Mouse (Mus musculus) heart, adult 2 months (tissue): ENCODE measurements around the gene Rmnd5b. TPM values are rescaled to one million over a fixed set of nuclear protein-coding genes. Genes with fewer than 3 reads are reported as not detected.

ENCODE experiments used
- DNase-seq, 2 experiments: peaks; one replicate each; pipeline ENCODE4 v3.0.0; 2021
- H3K27ac ChIP-seq: fragments of 200-600 bp; 2 replicates; pipeline ENCODE4 v1.8.1; 2022
- H3K27me3 ChIP-seq: fragments of 200-500 bp; 2 replicates; pipeline ENCODE4 v1.6.1; 2012; ENCODE audit warnings: mild to moderate bottlenecking, low read length, inconsistent platforms, mixed read lengths; ENCODE audit not compliant: control insufficient read depth, insufficient read depth
- H3K36me3 ChIP-seq: fragments of 200-500 bp; 2 replicates; pipeline ENCODE4 v1.6.1; 2012; ENCODE audit warnings: low read length, inconsistent platforms; ENCODE audit not compliant: control insufficient read depth, insufficient read depth
- H3K4me1 ChIP-seq: fragments of 200-500 bp; 2 replicates; pipeline ENCODE4 v1.6.1; 2011; ENCODE audit warnings: low read length; ENCODE audit not compliant: control insufficient read depth, insufficient read depth
- H3K4me3 ChIP-seq: fragments of 200-600 bp; 2 replicates; pipeline ENCODE4 v1.8.1; 2022
- H3K79me2 ChIP-seq: fragments of 200-500 bp; replicated peaks from 2 replicates; pipeline ENCODE4 v1.6.1; 2012; ENCODE audit warnings: mild to moderate bottlenecking, inconsistent platforms, low read length, moderate library complexity, mixed read lengths; ENCODE audit not compliant: control insufficient read depth, insufficient read depth
- H3K9ac ChIP-seq: fragments of 200-500 bp; 2 replicates; pipeline ENCODE4 v1.6.1; 2012; ENCODE audit warnings: low read depth, mild to moderate bottlenecking, control low read depth, inconsistent platforms, low read length, mixed read lengths
- CTCF ChIP-seq: fragments of 200-600 bp; IDR thresholded peaks from 2 replicates; pipeline ENCODE4 v1.8.1; 2022; ENCODE audit warnings: antibody characterized with exemption, mild to moderate bottlenecking, moderate library complexity
- EP300 ChIP-seq: fragments of 200-500 bp; IDR thresholded peaks from 2 replicates; pipeline ENCODE4 v1.6.1; 2011; ENCODE audit warnings: low read depth, low read length, control low read depth; ENCODE audit not compliant: insufficient read depth
- POLR2A ChIP-seq: fragments of 200-500 bp; IDR thresholded peaks from 2 replicates; pipeline ENCODE4 v1.6.1; 2011; ENCODE audit warnings: mild to moderate bottlenecking, low read depth, low read length, control low read depth; ENCODE audit not compliant: insufficient read depth
- WGBS: fragments of 180-500 bp; shearing (Covaris S2); methylation state at CpG from one replicate; pipeline ENCODE4 v1.1.7; 2018; 5-methylcytosine and 5-hydroxymethylcytosine counted together
- intact Hi-C: fragments of 180-260 bp; cut with DNase I; formaldehyde crosslinking; loops from one replicate; pipeline ENCODE4 v1.15.1; 2025
- polyA plus RNA-seq: library from polyadenylated mRNA; depleted of rRNA; stranded (reverse); fragments of >200 nt; gene quantifications from 2 replicates; pipeline ENCODE4 v1.2.3, GENCODE M21; 2012
- total RNA-seq, 2 experiments: library from RNA; stranded (reverse); gene quantifications; 2 replicates each; pipeline ENCODE4 v1.2.3; 2021

Gene Rmnd5b
- total and polyA plus RNA-seq, 3 experiments: 14.0 to 24.8 (median 15.0) TPM

- H3K27ac ChIP-seq: no peak overlapping the region
- TF ChIP-seq EP300 (no peak), POLR2A (no peak), CTCF (no peak)
- DNase-seq: no peak
- no peaks in the 10 kb centered on the region; the same call in 1 of the 2 replicates for H3K79me2 ChIP-seq
- 0 out of 2 replicates have a peak, but pooled peaks cover 1% of the 10 kb centered on the region for H3K4me1 ChIP-seq
- H3K27me3 ChIP-seq: no peaks in the 10 kb centered on the region
- H3K4me3 ChIP-seq: no peak overlapping the region
- peaks cover 25% of the 10 kb centered on the region for H3K36me3 ChIP-seq
- no peak overlapping the region for H3K9ac ChIP-seq
- intact Hi-C loops: no loop called here
- 40% methylated on average over 3 of the region's 3 CpGs for WGBS
These were observed 40.9 kb downstream of the Rmnd5b start for GRCm38 (mm10) chr11:51594715-51595350.

GRCm38 (mm10) chr11:51593849-51594248 is 41.8 kb downstream of the Rmnd5b start:
- intact Hi-C loops: no loop called here
- WGBS: 90% methylated on average over 6 of the region's 6 CpGs
- no peaks in the 10 kb centered on the region for H3K27me3 ChIP-seq
- H3K4me3 ChIP-seq: no peak overlapping the region
- H3K36me3 ChIP-seq: peaks cover 18% of the 10 kb centered on the region
- H3K4me1 ChIP-seq: 0 out of 2 replicates have a peak, but pooled peaks cover 1% of the 10 kb centered on the region
- no peaks in the 10 kb centered on the region; the same call in 1 of the 2 replicates for H3K79me2 ChIP-seq
- no peak overlapping the region for H3K27ac ChIP-seq
- no peak for DNase-seq
- no peak overlapping the region for H3K9ac ChIP-seq
- no peak for TF ChIP-seq CTCF
- TF ChIP-seq EP300: no peak
- TF ChIP-seq POLR2A: no peak

- Histone ChIP-seq H3K36me3 (peaks cover 18% of the 10 kb centered on the region), H3K4me3 (no peak overlapping the region), H3K27ac (no peak overlapping the region), H3K79me2 (no peaks in the 10 kb centered on the region; the same call in 1 of the 2 replicates), H3K9ac (no peak overlapping the region), H3K4me1 (0 out of 2 replicates have a peak, but pooled peaks cover 1% of the 10 kb centered on the region), H3K27me3 (no peaks in the 10 kb centered on the region)
- 88% methylated on average over 4 of the region's 4 CpGs for WGBS
- no peak for DNase-seq
- no peak for TF ChIP-seq CTCF
- no peak for TF ChIP-seq EP300
- TF ChIP-seq POLR2A: no peak
- intact Hi-C loops: no loop called here
These were observed 42.3 kb downstream of the Rmnd5b start for GRCm38 (mm10) chr11:51593368-51593767.

- Histone ChIP-seq H3K9ac (no peak overlapping the region), H3K27ac (no peak overlapping the region), H3K36me3 (peaks cover 16% of the 10 kb centered on the region), H3K27me3 (no peaks in the 10 kb centered on the region), H3K4me3 (no peak overlapping the region), H3K4me1 (0 out of 2 replicates have a peak, but pooled peaks cover 1% of the 10 kb centered on the region), H3K79me2 (no peaks in the 10 kb centered on the region; the same call in 1 of the 2 replicates)
- no peak for DNase-seq
- intact Hi-C loops: no loop called here
- 83% methylated on average over 7 of the region's 7 CpGs for WGBS
- TF ChIP-seq CTCF (no peak), EP300 (no peak), POLR2A (no peak)
These were observed 43.8 kb downstream of the Rmnd5b start for GRCm38 (mm10) chr11:51591915-51592314.

GRCm38 (mm10) chr11:51591168-51591567 is 44.5 kb downstream of the Rmnd5b start:
- no peak overlapping the region for H3K27ac ChIP-seq
- intact Hi-C loops: no loop called here
- 25% methylated on average over 7 of the region's 7 CpGs for WGBS
- no peak for DNase-seq
- no peak overlapping the region for H3K9ac ChIP-seq
- 0 out of 2 replicates have a peak, but pooled peaks cover 1% of the 10 kb centered on the region for H3K4me1 ChIP-seq
- no peak for TF ChIP-seq CTCF
- TF ChIP-seq EP300: no peak
- no peak for TF ChIP-seq POLR2A
- no peaks in the 10 kb centered on the region for H3K27me3 ChIP-seq
- H3K79me2 ChIP-seq: no peaks in the 10 kb centered on the region; the same call in 1 of the 2 replicates
- peaks cover 13% of the 10 kb centered on the region for H3K36me3 ChIP-seq
- no peak overlapping the region for H3K4me3 ChIP-seq

- DNase-seq: no peak
- no peak overlapping the region for H3K4me3 ChIP-seq
- H3K27me3 ChIP-seq: no peaks in the 10 kb centered on the region
- TF ChIP-seq CTCF: no peak
- no peak overlapping the region for H3K27ac ChIP-seq
- intact Hi-C loops: no loop called here
- peaks cover 3% of the 10 kb centered on the region for H3K36me3 ChIP-seq
- peaks cover 6% of the 10 kb centered on the region for H3K4me1 ChIP-seq
- H3K9ac ChIP-seq: no peak overlapping the region
- no peaks in the 10 kb centered on the region; the same call in 1 of the 2 replicates for H3K79me2 ChIP-seq
These were observed 45.7 kb downstream of the Rmnd5b start for GRCm38 (mm10) chr11:51590002-51590401.
